Mouse (Mus musculus) limb, embryonic 12.5 days (tissue): ENCODE data around the gene Itih2. TPM values are rescaled to one million over a fixed set of nuclear protein-coding genes. Genes with fewer than 3 reads are reported as not detected.

Source experiments
- polyA plus RNA-seq: library from polyadenylated mRNA; unstranded; fragments of >200 nt; fragmentation: Nextera tagmentation; extraction: Ambion mirVana; gene quantifications from 2 replicates; pipeline ENCODE4 v1.2.1, GENCODE M21; 2016

The Itih2 gene
- polyA plus RNA-seq, 1 experiment from 2014 or later = 0.16 TPM

Other genes with a start within 250 kb of the Itih2 start
- 0.55 TPM in 1 of 2 replicates, not detected in the other for gene 9230102O04Rik, start 241.9 kb downstream of the Itih2 start, polyA plus RNA-seq
- gene Gata3, start 241.4 kb downstream of the Itih2 start, polyA plus RNA-seq = 4.2 and 5.0 TPM in 2 replicates
- 15.3 and 15.9 TPM in 2 replicates for gene Taf3, start 82.8 kb downstream of the Itih2 start, polyA plus RNA-seq
- gene Atp5c1, start 50.9 kb downstream of the Itih2 start, polyA plus RNA-seq = 507 and 512 TPM in 2 replicates
- 31.5 and 32.9 TPM in 2 replicates for gene Kin, start 50.8 kb downstream of the Itih2 start, polyA plus RNA-seq
- gene Itih5, start 22.2 kb upstream of the Itih2 start, polyA plus RNA-seq = 2.8 TPM in 2 replicates
- gene Sfmbt2, start 239.1 kb upstream of the Itih2 start, polyA plus RNA-seq = 2.7 and 3.0 TPM in 2 replicates